Mouse (Mus musculus): ENCODE measurements around the gene Trim15. TPM values are rescaled to one million over a fixed set of nuclear protein-coding genes. Genes with fewer than 3 reads are reported as not detected.

Gene Trim15
- total RNA-seq, 1 experiment, result not detected

DNA sequence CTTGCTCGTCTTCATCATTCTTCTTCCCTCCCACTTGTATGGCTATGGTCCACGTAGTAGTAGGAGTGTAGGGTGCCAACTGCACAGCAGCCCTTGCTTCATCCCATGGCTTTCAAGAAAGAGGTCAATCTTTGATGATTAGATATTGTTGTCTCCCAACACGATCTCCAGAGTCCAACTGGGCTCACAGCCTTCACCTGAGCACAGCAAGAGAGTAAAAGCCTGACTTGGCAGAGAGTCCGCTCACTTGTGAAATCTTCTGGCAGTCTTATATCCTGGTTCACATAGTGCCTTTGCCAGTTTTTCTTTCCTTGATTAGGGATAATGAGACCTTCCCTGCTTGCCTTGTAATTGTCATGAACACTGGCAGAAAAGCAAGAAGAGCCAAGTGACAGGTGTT, 10.8 kb downstream of the Trim15 start:
- in situ Hi-C loops (cut with MboI; ENCODE audit: low sequenced_read_pairs in 2 of 2, unreplicated experiment in 2 of 2), result no loop called here
- Histone ChIP-seq H3K4me3 (ENCODE audit: insufficient read depth in 1 of 2, low read depth in 1 of 2, low read length in 2 of 2, poor library complexity in 1 of 2, severe bottlenecking in 1 of 2) (no peak overlapping the region), H3K9ac (ENCODE audit: insufficient read depth, low read depth, low read length, poor library complexity, severe bottlenecking) (no peak overlapping the region), H3K4me1 (ENCODE audit: control insufficient read depth in 2 of 2, insufficient read depth in 2 of 2, low read length in 2 of 2, poor library complexity in 1 of 2) (peaks cover 0 to 5% of the 10 kb centered on the region in 2 experiments; a peak in 1 of 4 replicates), H3K9me3 (ENCODE audit: control insufficient read depth, insufficient read depth, low read depth, low read length) (no peaks in the 10 kb centered on the region), H3K36me3 (ENCODE audit: control insufficient read depth, insufficient read depth, low read length, poor library complexity, severe bottlenecking) (peaks cover 43% of the 10 kb centered on the region), H3K27ac (ENCODE audit: insufficient read depth, low read depth, low read length, poor library complexity, severe bottlenecking) (no peak overlapping the region)
- DNase-seq (ENCODE audit: low read depth, low spot score), result no peak
- TF ChIP-seq HCFC1 (IDR thresholded peaks at IDR 0.05; ENCODE audit: borderline replicate concordance, insufficient read depth, low read length), result no peak
- no peak for TF ChIP-seq CHD2 (IDR thresholded peaks at IDR 0.05; ENCODE audit: low read depth, low read length)
- TF ChIP-seq ZNF384 (IDR thresholded peaks at IDR 0.05; ENCODE audit: low read depth, low read length), result no peak
- TF ChIP-seq MAFK (IDR thresholded peaks at IDR 0.05; ENCODE audit: insufficient read depth, low read depth, low read length), result no peak
- TF ChIP-seq ZC3H11A (IDR thresholded peaks at IDR 0.05; ENCODE audit: borderline replicate concordance, low read depth, low read length), result no peak

- no peak overlapping the region for H3K9ac ChIP-seq (ENCODE audit: insufficient read depth, low read depth, low read length, poor library complexity, severe bottlenecking)
- peaks cover 0 to 3% of the 10 kb centered on the region in 2 experiments; a peak in 1 of 4 replicates for H3K4me1 ChIP-seq (ENCODE audit: control insufficient read depth in 2 of 2, insufficient read depth in 2 of 2, low read length in 2 of 2, poor library complexity in 1 of 2)
- no peak for DNase-seq (ENCODE audit: low read depth, low spot score)
- TF ChIP-seq CHD2 (IDR thresholded peaks at IDR 0.05; ENCODE audit: low read depth, low read length) (no peak), ZC3H11A (IDR thresholded peaks at IDR 0.05; ENCODE audit: borderline replicate concordance, low read depth, low read length) (no peak), HCFC1 (IDR thresholded peaks at IDR 0.05; ENCODE audit: borderline replicate concordance, insufficient read depth, low read length) (no peak)
- H3K27ac ChIP-seq (ENCODE audit: insufficient read depth, low read depth, low read length, poor library complexity, severe bottlenecking), result no peak overlapping the region
- in situ Hi-C loops (cut with MboI; ENCODE audit: low sequenced_read_pairs in 2 of 2, unreplicated experiment in 2 of 2), result no loop called here
- no peak overlapping the region for H3K4me3 ChIP-seq (ENCODE audit: insufficient read depth in 1 of 2, low read depth in 1 of 2, low read length in 2 of 2, poor library complexity in 1 of 2, severe bottlenecking in 1 of 2)
- H3K36me3 ChIP-seq (ENCODE audit: control insufficient read depth, insufficient read depth, low read length, poor library complexity, severe bottlenecking), result peaks cover 51% of the 10 kb centered on the region
- H3K9me3 ChIP-seq (ENCODE audit: control insufficient read depth, insufficient read depth, low read depth, low read length), result no peaks in the 10 kb centered on the region
These were observed 11.5 kb downstream of the Trim15 start for GRCm38 (mm10) chr17:36855484-36855883.

DNA sequence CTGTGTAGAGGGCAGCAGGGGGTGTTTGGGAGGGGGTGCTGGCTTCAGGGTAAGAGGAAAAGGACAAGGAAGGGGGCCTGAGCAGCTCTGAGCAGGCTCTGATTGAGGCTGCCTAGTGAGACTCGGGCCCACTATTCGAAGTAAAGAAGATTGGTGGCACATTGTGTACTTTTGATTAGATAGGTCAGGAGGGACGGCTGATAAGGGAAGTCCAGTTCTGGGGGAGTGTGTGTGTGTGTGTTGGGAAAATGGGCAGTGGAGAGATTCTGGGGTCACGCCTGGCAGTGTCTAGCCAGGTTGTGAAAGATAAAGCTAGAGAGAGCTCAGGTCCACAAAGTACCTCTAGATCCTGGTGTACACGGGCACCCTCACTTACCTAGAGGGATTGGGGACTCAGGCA, 15.4 kb downstream of the Trim15 start:
- in situ Hi-C loops (cut with MboI; ENCODE audit: low sequenced_read_pairs in 2 of 2, unreplicated experiment in 2 of 2), result no loop called here
- Histone ChIP-seq H3K36me3 (ENCODE audit: control insufficient read depth, insufficient read depth, low read length, poor library complexity, severe bottlenecking) (peaks cover 38% of the 10 kb centered on the region), H3K4me3 (ENCODE audit: insufficient read depth in 1 of 2, low read depth in 1 of 2, low read length in 2 of 2, poor library complexity in 1 of 2, severe bottlenecking in 1 of 2) (no peak overlapping the region), H3K9ac (ENCODE audit: insufficient read depth, low read depth, low read length, poor library complexity, severe bottlenecking) (no peak overlapping the region), H3K4me1 (ENCODE audit: control insufficient read depth in 2 of 2, insufficient read depth in 2 of 2, low read length in 2 of 2, poor library complexity in 1 of 2) (peaks cover 0 to 3% of the 10 kb centered on the region in 2 experiments; a peak in 1 of 4 replicates), H3K9me3 (ENCODE audit: control insufficient read depth, insufficient read depth, low read depth, low read length) (no peaks in the 10 kb centered on the region), H3K27ac (ENCODE audit: insufficient read depth, low read depth, low read length, poor library complexity, severe bottlenecking) (no peak overlapping the region)
- no peak for TF ChIP-seq ZC3H11A (IDR thresholded peaks at IDR 0.05; ENCODE audit: borderline replicate concordance, low read depth, low read length)
- TF ChIP-seq MAFK (IDR thresholded peaks at IDR 0.05; ENCODE audit: insufficient read depth, low read depth, low read length), result no peak
- no peak for TF ChIP-seq HCFC1 (IDR thresholded peaks at IDR 0.05; ENCODE audit: borderline replicate concordance, insufficient read depth, low read length)
- no peak for TF ChIP-seq CHD2 (IDR thresholded peaks at IDR 0.05; ENCODE audit: low read depth, low read length)
- TF ChIP-seq ZNF384 (IDR thresholded peaks at IDR 0.05; ENCODE audit: low read depth, low read length), result no peak
- DNase-seq (ENCODE audit: low read depth, low spot score), result no peak

DNA sequence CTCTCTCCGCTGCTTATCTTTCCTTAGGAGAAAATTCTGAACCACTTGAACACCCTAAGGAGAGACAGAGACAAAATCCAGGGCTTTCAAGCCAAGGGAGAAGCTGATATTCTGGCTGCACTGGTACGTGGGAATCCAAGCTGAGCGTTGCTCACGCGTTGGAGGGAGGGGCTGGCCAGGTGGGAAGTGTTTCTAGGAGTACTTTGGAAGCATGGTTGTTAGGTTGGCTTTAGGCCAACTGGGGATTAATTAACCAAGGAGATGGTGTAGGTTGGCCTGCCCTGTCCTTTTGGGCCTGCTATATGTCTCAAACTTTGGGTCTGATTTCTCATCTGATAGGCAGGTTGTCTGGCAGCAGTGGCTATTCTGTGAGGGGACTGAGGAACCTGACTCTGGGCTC, 15.8 kb downstream of the Trim15 start:
- DNase-seq (ENCODE audit: low read depth, low spot score), result no peak
- Histone ChIP-seq H3K4me1 (ENCODE audit: control insufficient read depth in 2 of 2, insufficient read depth in 2 of 2, low read length in 2 of 2, poor library complexity in 1 of 2) (peaks cover 0 to 5% of the 10 kb centered on the region in 2 experiments; a peak in 1 of 4 replicates), H3K4me3 (ENCODE audit: insufficient read depth in 1 of 2, low read depth in 1 of 2, low read length in 2 of 2, poor library complexity in 1 of 2, severe bottlenecking in 1 of 2) (no peak overlapping the region), H3K27ac (ENCODE audit: insufficient read depth, low read depth, low read length, poor library complexity, severe bottlenecking) (no peak overlapping the region), H3K9me3 (ENCODE audit: control insufficient read depth, insufficient read depth, low read depth, low read length) (no peaks in the 10 kb centered on the region), H3K36me3 (ENCODE audit: control insufficient read depth, insufficient read depth, low read length, poor library complexity, severe bottlenecking) (peaks cover 38% of the 10 kb centered on the region), H3K9ac (ENCODE audit: insufficient read depth, low read depth, low read length, poor library complexity, severe bottlenecking) (no peak overlapping the region)
- in situ Hi-C loops (cut with MboI; ENCODE audit: low sequenced_read_pairs in 2 of 2, unreplicated experiment in 2 of 2), result no loop called here
- no peak for TF ChIP-seq HCFC1 (IDR thresholded peaks at IDR 0.05; ENCODE audit: borderline replicate concordance, insufficient read depth, low read length)
- TF ChIP-seq ZC3H11A (IDR thresholded peaks at IDR 0.05; ENCODE audit: borderline replicate concordance, low read depth, low read length), result no peak
- no peak for TF ChIP-seq MAFK (IDR thresholded peaks at IDR 0.05; ENCODE audit: insufficient read depth, low read depth, low read length)
- TF ChIP-seq CHD2 (IDR thresholded peaks at IDR 0.05; ENCODE audit: low read depth, low read length), result no peak
- no peak for TF ChIP-seq ZNF384 (IDR thresholded peaks at IDR 0.05; ENCODE audit: low read depth, low read length)

DNA sequence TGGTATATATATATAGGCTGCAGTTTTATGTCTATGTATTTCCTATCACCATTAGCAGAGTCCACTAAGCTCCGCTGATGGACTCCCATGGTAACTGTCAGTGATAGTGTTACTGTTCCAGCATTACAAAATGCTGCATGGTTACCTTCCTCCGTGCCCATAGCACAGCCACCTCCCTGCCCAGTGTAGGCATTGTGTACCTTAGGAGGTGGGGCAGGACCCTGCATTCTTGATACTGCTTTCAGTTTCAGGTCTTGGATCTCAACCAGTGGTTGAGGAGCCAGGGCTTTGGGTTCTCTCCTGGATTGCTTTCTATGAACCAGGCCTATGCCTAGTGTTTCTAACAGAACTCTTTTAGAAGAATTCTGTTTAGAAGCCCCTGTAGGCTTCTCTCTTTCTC, 17.0 kb downstream of the Trim15 start:
- Histone ChIP-seq H3K27ac (ENCODE audit: insufficient read depth, low read depth, low read length, poor library complexity, severe bottlenecking) (no peak overlapping the region), H3K4me3 (ENCODE audit: insufficient read depth in 1 of 2, low read depth in 1 of 2, low read length in 2 of 2, poor library complexity in 1 of 2, severe bottlenecking in 1 of 2) (no peak overlapping the region), H3K9ac (ENCODE audit: insufficient read depth, low read depth, low read length, poor library complexity, severe bottlenecking) (no peak overlapping the region), H3K36me3 (ENCODE audit: control insufficient read depth, insufficient read depth, low read length, poor library complexity, severe bottlenecking) (peaks cover 34% of the 10 kb centered on the region), H3K4me1 (ENCODE audit: control insufficient read depth in 2 of 2, insufficient read depth in 2 of 2, low read length in 2 of 2, poor library complexity in 1 of 2) (peaks cover 0 to 12% of the 10 kb centered on the region in 2 experiments; a peak in 2 of 4 replicates), H3K9me3 (ENCODE audit: control insufficient read depth, insufficient read depth, low read depth, low read length) (no peaks in the 10 kb centered on the region)
- TF ChIP-seq ZNF384 (IDR thresholded peaks at IDR 0.05; ENCODE audit: low read depth, low read length) (no peak), MAFK (IDR thresholded peaks at IDR 0.05; ENCODE audit: insufficient read depth, low read depth, low read length) (no peak), HCFC1 (IDR thresholded peaks at IDR 0.05; ENCODE audit: borderline replicate concordance, insufficient read depth, low read length) (no peak), CHD2 (IDR thresholded peaks at IDR 0.05; ENCODE audit: low read depth, low read length) (no peak), ZC3H11A (IDR thresholded peaks at IDR 0.05; ENCODE audit: borderline replicate concordance, low read depth, low read length) (no peak)
- DNase-seq (ENCODE audit: low read depth, low spot score), result no peak
- in situ Hi-C loops (cut with MboI; ENCODE audit: low sequenced_read_pairs in 2 of 2, unreplicated experiment in 2 of 2), result no loop called here
